Mouse (Mus musculus) CH12.LX (cell line): Measurements from ENCODE around the gene Cend1. TPM values are rescaled to one million over a fixed set of nuclear protein-coding genes. Genes with fewer than 3 reads are reported as not detected.

Experiments used
- DNase-seq: peaks from one replicate; pipeline ENCODE4 v3.0.0-alpha.2; 2013; ENCODE audit errors: extremely low read depth
- H3K27ac ChIP-seq: 2 replicates; pipeline ENCODE4 v1.5.1; 2012; ENCODE audit warnings: low read depth, mild to moderate bottlenecking, control low read depth, moderate library complexity; ENCODE audit not compliant: insufficient read depth
- H3K27me3 ChIP-seq: replicated peaks from 2 replicates; pipeline ENCODE3; 2012; ENCODE audit warnings: inconsistent platforms
- H3K36me3 ChIP-seq, 2 experiments: replicated peaks in 1 of 2; 2 replicates each; pipeline versions ENCODE3 to v1.6.1; 2012; ENCODE audit warnings: inconsistent platforms in 1 of 2, low read length in 1 of 2, mild to moderate bottlenecking in 1 of 2, mixed read lengths in 1 of 2, moderate library complexity in 1 of 2; ENCODE audit not compliant: control insufficient read depth in 1 of 2, insufficient read depth in 1 of 2
- H3K4me1 ChIP-seq, 2 experiments: 2 replicates each; pipeline ENCODE4 v1.6.1; 2012; ENCODE audit warnings: inconsistent platforms in 1 of 2, moderate library complexity in 1 of 2; ENCODE audit not compliant: insufficient read depth in 2 of 2, control insufficient read depth in 1 of 2
- H3K4me2 ChIP-seq: 2 replicates; pipeline ENCODE4 v1.6.1; 2012; ENCODE audit warnings: low read depth, mild to moderate bottlenecking, control low read depth; ENCODE audit not compliant: poor library complexity, insufficient read depth, severe bottlenecking
- H3K4me3 ChIP-seq, 3 experiments: fragments of 150-350 bp in 1 of 3; sonication (generic) in 1 of 3; replicated peaks in 1 of 3; 2 replicates each; pipeline versions ENCODE3 to v1.5.1; 2011 to 2012; ENCODE audit warnings: low read depth in 2 of 3, low read length in 2 of 3, mild to moderate bottlenecking in 2 of 3, moderate library complexity in 2 of 3, control low read depth in 1 of 3, improper control_type of control experiment in 1 of 3, inconsistent platforms in 1 of 3, mixed read lengths in 1 of 3; ENCODE audit not compliant: poor library complexity in 1 of 3
- H3K79me2 ChIP-seq: replicated peaks from 2 replicates; pipeline ENCODE4 v1.6.1; 2012; ENCODE audit warnings: mild to moderate bottlenecking, moderate library complexity; ENCODE audit not compliant: control insufficient read depth, poor library complexity, insufficient read depth, severe bottlenecking; ENCODE audit errors: extremely low read depth
- H3K9ac ChIP-seq: 2 replicates; pipeline ENCODE4 v1.6.1; 2012; ENCODE audit warnings: low read depth, mild to moderate bottlenecking, control low read depth, moderate library complexity; ENCODE audit not compliant: insufficient read depth
- H3K9me3 ChIP-seq: replicated peaks from 2 replicates; pipeline ENCODE3; 2012; ENCODE audit warnings: low read length, inconsistent platforms, mixed read lengths
- CHD1 ChIP-seq: IDR thresholded peaks from 2 replicates; pipeline ENCODE4 v1.6.1; 2012; ENCODE audit warnings: low read depth, low read length, improper control_type of control experiment, inconsistent platforms
- CTCF ChIP-seq, 2 experiments: IDR thresholded peaks in 1 of 2; conservative IDR thresholded peaks in 1 of 2; 2 replicates each; pipeline ENCODE4 v1.5.1; 2011 to 2012; ENCODE audit warnings: low read depth in 2 of 2, low read length in 2 of 2, improper control_type of control experiment in 1 of 2, inconsistent platforms in 1 of 2, mild to moderate bottlenecking in 1 of 2, moderate library complexity in 1 of 2
- E2F4 ChIP-seq: IDR thresholded peaks from 2 replicates; pipeline ENCODE4 v1.6.1; 2011; ENCODE audit warnings: low read depth, low read length, improper control_type of control experiment; ENCODE audit not compliant: insufficient replicate concordance
- ELF1 ChIP-seq: IDR thresholded peaks from 2 replicates; pipeline ENCODE4 v1.6.1; 2014; ENCODE audit warnings: low read depth, mild to moderate bottlenecking, inconsistent platforms, low read length, improper control_type of control experiment
- ETS1 ChIP-seq: conservative IDR thresholded peaks from 2 replicates; pipeline ENCODE4 v1.6.1; 2012; ENCODE audit warnings: low read depth, mild to moderate bottlenecking, inconsistent platforms, low read length, improper control_type of control experiment, moderate library complexity
- KAT2A ChIP-seq: IDR thresholded peaks from 2 replicates; pipeline ENCODE4 v1.6.1; 2012; ENCODE audit warnings: low read length, improper control_type of control experiment, inconsistent platforms; ENCODE audit not compliant: insufficient replicate concordance
- MAX ChIP-seq: IDR thresholded peaks from 2 replicates; pipeline ENCODE4 v1.6.1; 2011; ENCODE audit warnings: low read length, improper control_type of control experiment
- MEF2A ChIP-seq: IDR thresholded peaks from 2 replicates; pipeline ENCODE4 v1.6.1; 2014; ENCODE audit warnings: low read depth, mild to moderate bottlenecking, inconsistent platforms, low read length, improper control_type of control experiment, borderline replicate concordance
- MXI1 ChIP-seq: IDR thresholded peaks from 2 replicates; pipeline ENCODE4 v1.6.1; 2011; ENCODE audit warnings: mild to moderate bottlenecking, low read depth, low read length, improper control_type of control experiment
- MYC ChIP-seq: IDR thresholded peaks from 2 replicates; pipeline ENCODE4 v1.6.1; 2011; ENCODE audit warnings: low read depth, mild to moderate bottlenecking, improper control_type of control experiment, low read length
- NELFE ChIP-seq: IDR thresholded peaks from 2 replicates; pipeline ENCODE4 v1.6.1; 2011; ENCODE audit warnings: low read depth, low read length, improper control_type of control experiment
- PAX5 ChIP-seq: IDR thresholded peaks from 2 replicates; pipeline ENCODE4 v1.6.1; 2012; ENCODE audit warnings: low read length, inconsistent platforms, mixed read lengths
- POLR2AphosphoS2 ChIP-seq: IDR thresholded peaks from 2 replicates; pipeline ENCODE4 v1.6.1; 2011; ENCODE audit warnings: low read depth, low read length, improper control_type of control experiment
- RAD21 ChIP-seq: IDR thresholded peaks from 2 replicates; pipeline ENCODE4 v1.6.1; 2011; ENCODE audit warnings: low read depth, mild to moderate bottlenecking, low read length, improper control_type of control experiment, moderate library complexity
- RCOR1 ChIP-seq: conservative IDR thresholded peaks from 2 replicates; pipeline ENCODE4 v1.6.1; 2012; ENCODE audit warnings: low read depth, mild to moderate bottlenecking, inconsistent platforms, low read length, improper control_type of control experiment
- SIN3A ChIP-seq: IDR thresholded peaks from 2 replicates; pipeline ENCODE4 v1.6.1; 2012; ENCODE audit warnings: low read length, improper control_type of control experiment, inconsistent platforms
- SMC3 ChIP-seq: IDR thresholded peaks from 2 replicates; pipeline ENCODE4 v1.6.1; 2011; ENCODE audit warnings: low read depth, low read length, improper control_type of control experiment
- TBP ChIP-seq: conservative IDR thresholded peaks from 2 replicates; pipeline ENCODE4 v1.6.1; 2011; ENCODE audit warnings: low read depth, low read length, improper control_type of control experiment
- TCF12 ChIP-seq: IDR thresholded peaks from 2 replicates; pipeline ENCODE4 v1.6.1; 2014; ENCODE audit warnings: low read depth, mild to moderate bottlenecking, inconsistent platforms, low read length, improper control_type of control experiment
- UBTF ChIP-seq: IDR thresholded peaks from 2 replicates; pipeline ENCODE4 v1.6.1; 2012; ENCODE audit warnings: low read depth, mild to moderate bottlenecking, inconsistent platforms, low read length, improper control_type of control experiment, moderate library complexity
- USF2 ChIP-seq: conservative IDR thresholded peaks from 2 replicates; pipeline ENCODE4 v1.6.1; 2011; ENCODE audit warnings: low read depth, low read length, improper control_type of control experiment
- ZKSCAN1 ChIP-seq: IDR thresholded peaks from 2 replicates; pipeline ENCODE4 v1.6.1; 2012; ENCODE audit warnings: low read depth, inconsistent platforms, low read length, improper control_type of control experiment, borderline replicate concordance
- ZNF384 ChIP-seq: IDR thresholded peaks from 2 replicates; pipeline ENCODE4 v1.6.1; 2012; ENCODE audit warnings: low read depth, low read length, improper control_type of control experiment, inconsistent platforms
- dilution Hi-C: fragments of 300-500 bp; cut with MboI; formaldehyde crosslinking; loops from 2 replicates; pipeline ENCODE4 v1.14.3; 2020; ENCODE audit warnings: low sequenced_read_pairs; ENCODE audit not compliant: extremely low pct_unique_long_range_greater_than_20kb, extremely low pct_ligation_motif_present
- in situ Hi-C: fragments of 300-500 bp; cut with MboI; formaldehyde crosslinking; loops from 3 replicates; pipeline ENCODE4 v1.14.3; 2019; ENCODE audit warnings: low sequenced_read_pairs, low pct_ligation_motif_present, low pct_unique_long_range_greater_than_20kb, mixed read lengths
- polyA plus RNA-seq: library from polyadenylated mRNA; unstranded; fragments of >175 nt; gene quantifications from 2 replicates; pipeline ENCODE4 v1.2.1, GENCODE M21; 2012; ENCODE audit warnings: low read depth; ENCODE audit not compliant: insufficient read length
- total RNA-seq, 2 experiments: library from RNA; depleted of rRNA; stranded (reverse); fragments of 300-350 nt in 1 of 2; fragments of >200 nt in 1 of 2; gene quantifications; 2 replicates each; pipeline ENCODE4 v1.2.3; 2012 to 2014

Gene Cend1
- total and polyA plus RNA-seq, 3 experiments, result not detected

GRCm38 (mm10) chr7:141394771-141395170, 34.5 kb downstream of the Cend1 start (continued):
- TF ChIP-seq MEF2A (no peak), CTCF (conservative IDR thresholded peaks at IDR 0.05 in 1 of 2, IDR thresholded peaks at IDR 0.05 in 1 of 2; ENCODE audit: low read depth in 2 of 2, low read length in 2 of 2) (peak; percentile 76 to 78), ELF1 (no peak), UBTF (no peak), POLR2AphosphoS2 (no peak)

- Histone ChIP-seq H3K4me1 (peaks cover 4 to 31% of the 10 kb centered on the region in 2 experiments), H3K27me3 (peaks cover 7% of the 10 kb centered on the region), H3K36me3 (peaks cover 23 to 37% of the 10 kb centered on the region in 2 experiments), H3K79me2 (peaks cover 18% of the 10 kb centered on the region), H3K9ac (no peak overlapping the region), H3K4me3 (no peak overlapping the region), H3K27ac (no peak overlapping the region), H3K9me3 (no peaks in the 10 kb centered on the region), H3K4me2 (no peak overlapping the region)
- DNase-seq, result no peak
- TF ChIP-seq POLR2AphosphoS2 (no peak), ELF1 (no peak), USF2 (no peak), RCOR1 (no peak), TBP (no peak), SIN3A (no peak), NELFE (no peak), ETS1 (no peak)
- dilution Hi-C loops (no loop called here), in situ Hi-C loops (no loop called here)
Observed at GRCm38 (mm10) chr7:141394158-141394557, 35.1 kb downstream of the Cend1 start.

GRCm38 (mm10) chr7:141392552-141393222, 36.6 kb downstream of the Cend1 start:
- dilution Hi-C loops (no loop called here), in situ Hi-C loops (no loop called here)
- Histone ChIP-seq H3K9ac (peak overlapping the region; percentile 29), H3K4me3 (peak overlapping the region; percentile 68 to 79 (median 76)), H3K79me2 (peaks cover 18% of the 10 kb centered on the region), H3K9me3 (no peaks in the 10 kb centered on the region), H3K27ac (no peak overlapping the region), H3K4me1 (peaks cover 4 to 33% of the 10 kb centered on the region in 2 experiments), H3K4me2 (peak overlapping the region; percentile 52), H3K27me3 (peaks cover 7% of the 10 kb centered on the region), H3K36me3 (peaks cover 12 to 23% of the 10 kb centered on the region in 2 experiments)
- TF ChIP-seq CTCF (conservative IDR thresholded peaks at IDR 0.05 in 1 of 2, IDR thresholded peaks at IDR 0.05 in 1 of 2; ENCODE audit: low read depth in 2 of 2, low read length in 2 of 2), result no peak
- no peak for TF ChIP-seq MYC
- no peak for TF ChIP-seq ZKSCAN1
- TF ChIP-seq ELF1, result no peak
- TF ChIP-seq CHD1, result no peak
- TF ChIP-seq PAX5, result no peak
- TF ChIP-seq TBP, result no peak
- TF ChIP-seq E2F4, result no peak
- no peak for TF ChIP-seq SMC3
- TF ChIP-seq ZNF384, result no peak
- TF ChIP-seq MXI1, result no peak
- TF ChIP-seq MAX, result peak; percentile 19; the same call in 1 of the 2 replicates
- TF ChIP-seq KAT2A, result no peak
- 0 out of 2 replicates have a peak, but pooled peaks have one; percentile 3 for TF ChIP-seq UBTF
- TF ChIP-seq RAD21, result no peak
- no peak for TF ChIP-seq TCF12
- no peak for TF ChIP-seq ETS1
- no peak for DNase-seq
